Mouse (Mus musculus): ENCODE measurements around the gene Msrb1.

- TF ChIP-seq CTCF (IDR thresholded peaks at IDR 0.05; ENCODE audit: extremely low read depth, insufficient read depth, low read length): no peak
- TF ChIP-seq POLR2A (IDR thresholded peaks at IDR 0.05; ENCODE audit: extremely low read depth, insufficient read depth, low read length): no peak
Observed at GRCm38 (mm10) chr17:24773241-24773640, 36.8 kb downstream of the Msrb1 start.
